Mouse (Mus musculus) kidney, adult 8-10 months (tissue): ENCODE results near the gene Hectd2.
A peak's percentile ranks its signal among the peaks of the same experiment; 100 is the strongest.

Source experiments
- DNase-seq, 2 experiments: peaks; one replicate each; pipeline ENCODE4 v3.0.0; 2022

Hectd2 gene

DNA sequence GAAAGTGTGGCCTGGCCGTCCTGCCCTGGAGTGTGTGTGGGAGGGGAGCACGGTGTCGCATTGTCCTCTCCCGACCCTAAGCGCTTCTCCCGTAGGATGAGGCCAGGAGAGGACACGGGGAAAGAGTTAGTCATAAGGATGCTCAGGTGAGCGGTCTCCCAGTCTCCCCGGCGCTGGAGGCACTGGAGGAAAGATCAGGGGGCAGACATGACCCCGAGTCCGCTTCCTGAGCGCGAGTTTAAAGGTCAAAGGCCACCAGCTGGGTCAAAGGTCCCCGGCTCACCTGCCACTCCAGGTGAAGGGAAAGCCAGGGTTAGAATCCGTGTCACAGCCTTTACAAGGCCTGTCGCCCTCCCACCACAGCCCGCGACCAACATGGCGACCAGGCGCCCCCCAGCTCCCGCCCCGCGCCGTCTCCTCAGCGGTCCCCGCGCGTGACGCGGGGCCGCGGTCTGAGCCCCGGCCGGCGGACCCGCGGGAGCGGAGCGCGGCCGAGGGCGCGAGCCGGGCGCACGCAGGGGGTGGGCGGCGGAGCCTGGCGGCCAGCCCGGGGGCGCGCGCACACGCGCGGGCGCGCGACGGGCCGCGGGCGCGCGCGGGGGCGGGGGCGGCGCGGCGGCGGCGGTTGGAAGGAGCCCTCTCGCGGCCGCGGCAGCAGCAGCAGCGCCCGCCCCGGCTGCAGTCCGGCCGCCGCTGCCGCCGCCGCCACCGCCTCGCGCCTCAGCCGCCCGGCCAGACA lies at the start of gene Hectd2:
TSS of gene Hectd2 (plus strand) at position 594 of the 739 bp plus-strand sequence.
- peak; percentile 56 to 69 for DNase-seq

DNA sequence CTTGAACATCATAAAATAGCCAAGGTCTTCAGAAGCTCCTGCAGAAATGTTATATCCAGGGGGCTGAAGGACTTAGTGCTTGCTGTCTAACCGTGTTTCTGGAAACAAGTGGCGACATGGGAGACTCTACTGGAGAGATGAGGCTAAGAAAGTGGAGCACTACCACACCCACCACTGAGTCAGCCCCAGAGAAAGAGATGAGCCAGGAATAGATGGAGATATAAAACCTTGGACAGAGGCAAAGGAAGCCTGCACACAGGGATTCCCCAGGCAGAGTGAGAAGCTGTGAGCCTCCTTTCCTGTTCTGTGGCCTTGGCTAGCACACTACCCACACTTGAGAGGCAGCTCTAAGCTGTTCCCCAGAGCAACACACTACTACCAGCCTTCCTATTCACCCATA lies 49.7 kb upstream of the Hectd2 start:
- no peak for DNase-seq

- no peak for DNase-seq
Observed at GRCm38 (mm10) chr19:36511305-36511704, 43.1 kb upstream of the Hectd2 start.

DNA sequence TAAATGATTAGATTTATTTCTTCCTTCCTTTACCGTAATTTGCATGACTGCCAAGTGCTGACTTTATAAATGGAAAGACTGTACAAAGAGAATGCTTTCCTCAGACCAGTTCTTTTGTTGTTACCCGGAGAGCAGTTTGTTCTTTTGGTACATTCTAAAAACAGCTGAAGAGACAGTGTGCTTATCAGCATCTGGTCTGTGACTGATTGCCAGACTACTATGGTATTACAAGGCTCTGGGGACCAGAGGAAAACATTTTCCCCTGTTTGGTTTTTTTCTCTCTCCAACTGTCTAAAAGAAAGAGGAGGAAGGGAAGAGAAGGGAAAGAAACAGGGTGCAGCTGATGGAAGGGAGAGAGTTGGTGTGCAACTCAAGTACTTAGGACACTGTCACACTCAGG lies 36.0 kb upstream of the Hectd2 start:
- no peak for DNase-seq

GRCm38 (mm10) chr19:36521568-36521967 lies 32.9 kb upstream of the Hectd2 start:
- DNase-seq = no peak

DNA sequence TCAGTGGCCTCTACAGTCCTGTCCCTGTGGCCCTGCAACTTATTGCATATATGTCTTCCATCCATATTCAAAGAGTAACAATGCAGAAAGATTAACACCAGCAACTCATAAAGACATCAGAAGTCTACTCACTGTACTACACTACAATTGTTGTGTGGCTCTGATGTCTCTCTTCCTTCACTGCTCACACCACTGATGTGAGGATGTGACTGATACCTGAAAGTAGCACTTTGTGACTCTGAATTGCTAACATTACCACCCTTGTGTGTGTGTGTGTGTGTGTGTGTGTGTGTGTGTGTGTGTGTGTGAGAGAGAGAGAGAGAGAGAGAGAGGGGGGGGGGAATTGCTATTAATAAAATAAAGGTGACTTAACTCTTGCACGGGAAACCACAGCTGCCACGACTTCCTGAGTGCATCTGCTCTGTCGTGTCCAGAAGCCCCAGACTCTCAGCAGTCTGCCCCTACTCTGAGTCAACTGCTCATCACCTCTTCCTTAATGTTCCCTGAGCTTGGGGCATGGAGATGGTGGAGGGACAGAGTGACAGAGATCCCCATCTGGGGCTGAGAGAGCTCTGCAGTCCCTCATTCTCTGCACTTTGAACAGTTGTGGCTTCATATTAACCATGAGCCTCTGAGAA lies 31.8 kb upstream of the Hectd2 start:
- DNase-seq = no peak

DNA sequence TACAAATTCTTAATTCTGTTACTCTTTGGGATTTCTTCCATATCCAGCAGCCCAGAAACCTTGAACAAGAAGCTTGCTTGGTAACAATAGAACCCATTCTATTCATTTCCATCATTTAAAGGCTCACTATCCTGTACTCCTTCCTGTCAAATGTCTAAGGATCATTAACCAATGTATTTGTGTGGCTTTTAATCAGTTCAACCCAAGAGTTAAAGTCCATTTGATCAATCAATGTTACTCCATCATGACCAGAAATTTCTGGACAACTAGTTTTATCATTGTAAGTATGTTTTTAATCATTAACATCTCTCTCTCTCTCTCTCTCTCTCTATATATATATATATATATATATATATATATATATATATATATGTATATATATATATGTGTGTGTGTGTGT lies 29.4 kb upstream of the Hectd2 start:
- DNase-seq = no peak

GRCm38 (mm10) chr19:36533082-36533481 lies 21.4 kb upstream of the Hectd2 start:
- no peak for DNase-seq

GRCm38 (mm10) chr19:36534011-36534765 lies 20.3 kb upstream of the Hectd2 start:
- DNase-seq = peak in 1 of 2 experiments; percentile 27

DNA sequence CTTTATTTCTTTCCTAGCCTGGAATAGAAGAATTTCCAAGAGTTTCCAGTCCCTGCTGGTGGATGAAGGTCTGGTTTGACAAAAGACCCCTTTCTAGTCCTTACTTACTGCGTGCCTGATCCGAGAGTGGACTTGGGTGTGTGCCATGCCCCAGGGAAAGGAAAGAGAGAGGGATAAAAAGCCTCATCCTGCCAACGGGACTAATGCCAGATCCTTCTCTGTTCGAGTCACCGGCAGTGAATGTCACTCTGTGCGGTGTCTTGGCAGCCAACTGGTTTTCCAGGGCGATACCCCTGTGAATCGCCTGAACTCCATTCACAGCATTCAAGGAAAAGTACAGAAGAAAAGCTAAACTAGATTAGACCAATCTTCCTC lies 19.7 kb upstream of the Hectd2 start:
- DNase-seq = peak; percentile 14 to 23

GRCm38 (mm10) chr19:36535186-36535585 lies 19.3 kb upstream of the Hectd2 start:
- no peak for DNase-seq

DNA sequence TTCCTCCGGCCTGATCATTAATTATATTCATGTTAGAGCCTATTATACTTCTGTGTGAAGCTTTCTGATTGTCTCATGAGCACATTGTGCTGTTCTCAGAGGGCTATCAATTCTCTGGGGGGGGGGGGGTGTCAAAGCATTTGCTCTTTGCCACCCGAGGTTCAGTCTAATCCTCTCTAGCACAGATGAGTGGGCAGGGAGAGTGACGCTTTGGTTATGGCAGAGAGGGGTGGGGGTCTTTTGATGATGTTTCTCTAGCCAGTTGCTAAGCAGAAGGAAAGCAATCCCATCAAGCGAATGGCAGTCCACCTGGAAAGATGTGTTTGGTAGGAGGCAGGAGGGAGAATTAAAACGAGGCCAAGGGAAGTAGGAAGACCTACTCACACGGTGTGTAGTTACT lies 18.6 kb upstream of the Hectd2 start:
- DNase-seq = no peak

- DNase-seq = no peak
Observed at GRCm38 (mm10) chr19:36536929-36537328, 17.5 kb upstream of the Hectd2 start.

GRCm38 (mm10) chr19:36538528-36538927 lies 15.9 kb upstream of the Hectd2 start:
- DNase-seq = peak; percentile 9 to 50

DNA sequence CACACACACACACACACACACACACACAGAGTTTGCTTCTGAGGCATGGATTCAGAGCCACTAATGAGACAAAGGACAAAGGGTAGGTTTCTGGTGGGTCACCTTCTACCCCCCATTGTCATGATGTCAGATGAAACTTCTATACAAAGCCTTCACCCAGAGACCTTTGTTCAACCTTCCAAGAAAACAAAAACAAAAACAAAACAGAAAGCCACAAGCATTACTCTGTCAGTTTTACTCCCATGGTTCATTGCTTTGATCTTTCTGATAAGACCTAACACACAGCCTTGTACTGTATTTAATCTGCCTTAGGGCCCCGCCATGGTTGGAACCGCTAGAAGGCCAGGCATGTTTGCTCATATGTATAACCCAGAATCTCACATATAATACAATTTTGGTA lies 15.1 kb upstream of the Hectd2 start:
- DNase-seq = no peak

DNA sequence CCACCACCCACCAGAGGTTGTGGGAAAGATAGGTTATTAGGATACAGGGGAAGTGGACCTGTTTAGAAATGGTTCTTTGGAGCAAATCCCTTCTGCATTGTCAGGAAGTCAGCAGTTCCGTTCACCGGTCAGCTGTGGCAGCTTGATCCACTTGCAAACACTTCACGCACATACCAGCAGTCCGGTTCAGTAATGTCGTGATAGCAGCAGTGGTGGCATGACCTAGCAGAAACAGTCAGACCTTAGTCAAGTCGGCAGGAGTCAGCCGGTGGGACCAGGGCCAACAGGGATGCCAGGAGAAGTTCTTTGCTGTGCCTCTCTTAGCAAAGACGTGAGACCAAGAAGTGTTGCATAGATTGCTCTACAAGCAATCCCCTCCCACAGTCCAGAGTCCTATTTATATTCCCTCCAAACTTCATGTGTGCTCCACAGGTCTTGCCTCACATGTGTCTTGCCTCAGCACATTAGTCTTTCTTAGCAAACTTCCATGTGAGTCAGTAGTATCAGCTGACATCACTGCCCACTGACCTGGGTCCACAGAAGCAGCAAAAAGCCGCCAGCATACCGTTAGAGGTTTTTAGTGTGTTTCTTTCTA lies 14.3 kb upstream of the Hectd2 start:
- no peak for DNase-seq

DNA sequence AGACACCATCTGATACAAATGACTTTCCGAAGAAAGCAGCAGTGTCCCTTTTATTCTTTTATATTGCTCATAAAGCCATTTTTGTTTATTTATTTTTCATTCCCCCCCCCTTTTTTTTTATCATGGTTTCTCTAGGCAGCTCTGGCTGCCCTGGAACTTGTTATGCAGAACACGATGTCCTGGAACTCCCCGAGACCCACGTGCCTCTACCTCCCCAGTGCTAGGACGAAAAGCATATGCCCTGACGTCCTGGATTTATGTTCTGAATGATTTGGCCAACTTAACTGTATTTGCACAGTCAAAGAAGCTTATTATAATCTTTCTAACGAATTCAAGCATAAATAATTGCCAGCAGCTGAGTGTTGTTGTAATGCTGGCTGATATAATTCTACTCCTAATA lies 13.7 kb upstream of the Hectd2 start:
- DNase-seq = no peak

DNA sequence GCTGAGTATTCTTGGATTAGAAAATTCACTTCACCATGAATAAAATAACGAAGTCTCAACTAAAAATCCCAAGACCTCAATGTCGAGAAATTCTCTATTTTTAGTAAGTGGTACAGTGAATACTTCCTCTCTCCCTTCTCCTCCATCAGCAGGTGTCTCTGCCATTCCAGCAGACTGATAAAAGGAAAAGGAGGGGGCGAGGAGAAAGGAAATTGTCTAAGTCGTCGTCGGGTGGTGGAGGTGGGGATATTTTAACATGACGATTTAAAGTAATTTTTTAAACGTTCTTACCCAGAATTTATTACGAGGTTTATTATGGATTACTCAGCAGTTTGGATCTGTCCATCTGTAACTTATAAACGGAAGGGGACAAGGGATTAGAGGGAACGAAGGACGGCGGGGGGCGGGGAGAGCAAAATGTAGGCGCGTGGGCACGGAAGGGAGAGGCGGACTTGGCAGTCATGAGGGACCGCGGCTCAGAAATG lies 836 bp upstream of the Hectd2 start:
- DNase-seq = no peak

DNA sequence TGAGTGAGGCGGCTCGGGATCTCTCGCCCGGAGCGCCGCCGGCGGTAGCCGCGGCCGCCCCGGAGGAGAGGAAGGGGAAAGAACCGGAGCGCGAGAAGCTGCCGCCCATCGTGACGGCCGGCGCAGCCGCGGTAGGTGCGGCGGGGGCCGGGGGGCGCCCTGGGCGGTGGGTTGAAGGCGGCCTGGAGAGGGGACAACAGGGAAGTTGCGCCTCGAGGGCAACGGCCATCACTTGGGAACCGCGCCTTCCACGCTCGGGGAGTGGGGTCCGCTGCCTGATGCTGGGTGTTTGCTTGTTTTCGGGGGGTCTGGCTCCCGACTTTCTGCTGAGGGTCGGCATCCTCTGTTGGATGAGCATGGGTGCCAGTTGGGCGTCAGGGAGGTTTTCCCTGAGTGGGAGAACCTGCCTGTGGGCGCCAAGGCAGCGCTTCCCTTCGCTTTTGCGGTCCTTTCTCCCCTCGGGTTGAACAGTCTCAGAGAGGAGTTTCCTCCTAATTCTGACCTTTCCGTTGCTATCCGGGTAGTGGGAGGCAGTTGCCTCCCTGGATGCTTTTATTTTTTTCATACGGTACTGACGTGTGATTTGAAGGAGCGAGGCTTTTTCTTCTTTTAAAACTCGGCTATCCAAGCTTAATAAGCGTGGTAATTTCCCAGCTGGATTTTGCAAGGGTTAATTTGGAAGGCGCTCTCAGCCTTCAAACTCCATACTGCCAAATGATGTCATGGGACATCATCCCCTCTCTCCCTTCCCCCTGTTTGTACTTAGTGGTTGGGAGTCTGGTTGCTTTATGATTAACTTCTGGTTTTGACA lies 551 bp downstream of the Hectd2 start:
- peak; percentile 7 to 25 for DNase-seq

DNA sequence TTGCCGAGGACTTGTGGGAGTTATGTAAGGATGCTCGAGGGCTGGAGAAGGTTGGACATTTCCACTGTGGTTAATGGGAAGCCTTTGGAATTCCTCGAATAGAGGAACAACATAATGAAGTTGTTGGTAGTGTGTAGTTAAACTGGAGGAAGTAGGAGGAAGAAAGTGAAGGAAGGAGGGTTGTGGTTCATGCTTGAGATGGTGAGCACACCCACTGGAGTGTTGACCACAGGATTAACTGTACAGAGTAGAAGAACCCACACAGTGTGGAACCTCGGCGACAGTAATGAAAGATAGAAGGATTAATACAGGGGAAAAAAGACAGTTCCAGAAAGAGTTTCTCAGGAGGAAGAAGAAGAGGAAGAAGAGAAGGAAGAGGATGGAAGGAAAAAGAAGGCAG lies 4.9 kb downstream of the Hectd2 start:
- no peak for DNase-seq

DNA sequence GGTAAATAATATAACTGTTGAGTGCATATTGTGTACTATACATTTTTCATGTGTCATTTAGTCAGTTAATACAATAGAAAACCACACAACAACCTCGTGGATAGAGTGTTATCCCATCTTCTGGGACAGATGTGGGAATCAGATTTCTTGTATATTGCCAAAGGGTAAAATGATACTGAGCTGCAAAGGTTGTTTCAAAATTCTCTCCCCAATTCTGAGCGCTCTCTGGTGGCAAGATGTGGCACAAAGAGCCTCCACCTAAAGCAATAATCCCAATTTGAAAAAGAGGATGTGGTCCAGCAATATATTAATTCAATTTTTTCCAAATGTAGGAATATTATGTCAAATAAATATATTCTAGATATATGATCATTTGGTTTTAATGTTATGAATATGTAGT lies 5.7 kb downstream of the Hectd2 start:
- no peak for DNase-seq

DNA sequence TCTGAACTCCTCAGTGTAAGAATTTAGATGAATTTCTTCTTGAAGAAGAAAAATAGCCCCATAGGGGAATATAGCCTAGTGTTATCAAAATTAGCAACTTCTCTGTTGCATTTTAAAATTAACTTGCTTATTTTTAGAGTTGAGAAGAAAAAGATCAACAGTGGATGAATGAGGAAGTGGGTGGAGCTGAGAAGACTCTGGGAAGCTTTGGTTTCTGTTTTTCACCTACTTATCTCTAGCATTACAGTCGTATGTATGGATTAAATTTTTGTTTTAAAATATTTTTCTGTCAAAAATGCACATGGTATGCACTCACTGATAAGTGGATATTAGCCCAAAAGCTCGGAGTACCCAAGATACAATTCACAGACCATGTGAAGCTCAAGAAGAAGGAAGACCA lies 6.7 kb downstream of the Hectd2 start:
- no peak for DNase-seq

GRCm38 (mm10) chr19:36564396-36564795 lies 10.0 kb downstream of the Hectd2 start:
- DNase-seq = no peak
